Mouse (Mus musculus) right cerebral cortex, postnatal 25 days (tissue): ENCODE measurements around the gene Gm19965.

Experiments used
- DNase-seq: peaks from one replicate; pipeline ENCODE4 v3.0.0; 2022

The Gm19965 gene

GRCm38 (mm10) chr1:116802683-116803082, at the start of gene Gm19965:
Gene Gm19965 (plus strand): TSS chr1:116802983.
- no peak for DNase-seq

- DNase-seq: no peak
Measured at GRCm38 (mm10) chr1:116782471-116782989, 20.3 kb upstream of the Gm19965 start.
